Mouse (Mus musculus) spleen, adult 12 weeks (tissue): ENCODE data around the gene Rpl23.

Experiments used
- DNase-seq: peaks from one replicate; pipeline ENCODE4 v3.0.0; 2022; ENCODE audit warnings: low spot score

Gene Rpl23

DNA sequence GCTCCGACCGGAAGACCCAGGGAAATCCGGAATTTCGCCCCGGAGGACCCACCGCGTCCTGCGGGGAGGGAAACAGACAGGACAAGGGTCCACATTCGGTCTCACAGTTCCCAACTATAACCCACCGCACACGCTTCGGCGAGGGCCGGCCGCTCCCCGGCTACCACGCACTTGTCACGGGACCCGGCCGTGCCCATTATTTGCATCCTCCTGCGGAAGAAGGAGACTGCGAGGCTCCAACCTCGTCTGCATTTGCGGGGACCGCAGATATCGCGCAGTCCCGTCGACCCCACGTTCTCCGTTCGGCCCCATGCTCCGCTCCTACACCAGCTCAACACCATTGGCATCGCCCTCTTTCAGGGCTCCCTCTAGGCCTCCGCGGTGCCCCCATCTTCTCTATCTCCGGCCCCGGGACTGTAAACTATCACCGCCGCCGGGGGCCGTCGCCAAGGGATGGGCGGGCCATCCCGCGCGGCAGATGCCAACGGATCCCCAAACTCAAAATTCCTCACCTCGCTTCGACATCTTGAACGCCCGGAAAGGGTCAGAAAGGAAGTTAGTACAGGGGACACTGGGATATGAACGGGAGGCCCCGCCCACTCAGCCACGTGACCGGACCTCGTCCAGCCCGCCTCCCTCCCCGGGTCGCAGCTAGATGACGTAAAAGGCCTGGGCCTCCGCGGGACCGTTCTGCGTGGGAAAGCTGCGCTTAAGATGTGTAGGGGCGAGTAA is at the start of gene Rpl23:
Rpl23 (minus strand) TSS at position 606 of the 732 bp plus-strand sequence.
- DNase-seq: peak; percentile 98

GRCm38 (mm10) chr11:97832001-97832400 is 49.8 kb upstream of the Rpl23 start:
- DNase-seq: no peak

GRCm38 (mm10) chr11:97830501-97830900 is 48.3 kb upstream of the Rpl23 start:
- DNase-seq: no peak

DNA sequence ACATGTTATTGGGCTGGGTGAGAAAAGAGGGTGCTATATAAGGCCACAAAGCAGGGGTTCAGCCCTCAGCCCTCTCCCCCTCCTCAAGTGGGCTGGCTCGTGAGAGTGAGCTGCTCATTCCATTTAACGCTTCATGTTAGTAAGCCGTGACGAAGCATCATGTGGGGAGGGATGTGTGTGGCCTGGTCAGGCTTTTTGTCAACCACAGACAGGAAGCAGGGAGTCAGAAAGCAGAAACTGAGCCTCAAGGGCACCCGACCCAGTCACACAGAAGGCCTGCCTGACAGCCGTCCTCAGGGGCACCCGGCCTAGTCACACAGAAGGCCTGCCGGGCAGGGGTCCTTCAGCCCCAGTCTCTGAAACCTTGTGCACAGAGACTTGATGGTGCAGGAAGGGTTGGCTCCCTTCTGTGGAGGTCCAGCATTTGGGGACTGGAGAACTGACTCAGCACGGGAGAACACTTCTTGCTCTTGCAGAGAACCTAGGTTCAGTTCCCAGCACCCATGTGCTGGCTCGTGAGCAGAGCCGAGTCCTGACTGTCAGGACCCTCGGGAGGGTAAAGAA is 47.8 kb upstream of the Rpl23 start:
- DNase-seq: peak; percentile 27

GRCm38 (mm10) chr11:97829365-97829764 is 47.1 kb upstream of the Rpl23 start:
- no peak for DNase-seq

GRCm38 (mm10) chr11:97827654-97828053 is 45.4 kb upstream of the Rpl23 start:
- no peak for DNase-seq

DNA sequence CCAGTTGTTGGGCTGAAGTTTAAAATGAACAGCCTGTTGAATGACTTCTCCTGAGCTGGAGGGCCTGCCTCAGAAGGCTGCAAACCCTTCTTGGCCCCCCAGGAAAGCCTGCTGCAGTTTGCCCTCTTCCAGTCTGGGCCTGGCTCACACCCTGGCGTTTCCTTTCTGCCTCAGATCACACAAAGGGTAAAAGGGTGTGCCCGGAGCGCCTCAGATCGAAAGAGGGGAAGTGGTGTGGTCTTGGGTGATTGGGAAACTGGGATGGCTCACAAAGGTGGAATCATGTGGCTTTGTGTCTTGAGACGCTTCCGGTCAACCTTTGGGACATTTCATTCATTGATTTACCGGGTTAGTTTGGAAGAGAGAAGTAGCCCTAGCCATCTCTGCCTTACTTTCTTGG is 44.2 kb upstream of the Rpl23 start:
- no peak for DNase-seq

- no peak for DNase-seq
Observed at GRCm38 (mm10) chr11:97825971-97826370, 43.7 kb upstream of the Rpl23 start.

GRCm38 (mm10) chr11:97825295-97825694 is 43.1 kb upstream of the Rpl23 start:
- peak; percentile 23 for DNase-seq

DNA sequence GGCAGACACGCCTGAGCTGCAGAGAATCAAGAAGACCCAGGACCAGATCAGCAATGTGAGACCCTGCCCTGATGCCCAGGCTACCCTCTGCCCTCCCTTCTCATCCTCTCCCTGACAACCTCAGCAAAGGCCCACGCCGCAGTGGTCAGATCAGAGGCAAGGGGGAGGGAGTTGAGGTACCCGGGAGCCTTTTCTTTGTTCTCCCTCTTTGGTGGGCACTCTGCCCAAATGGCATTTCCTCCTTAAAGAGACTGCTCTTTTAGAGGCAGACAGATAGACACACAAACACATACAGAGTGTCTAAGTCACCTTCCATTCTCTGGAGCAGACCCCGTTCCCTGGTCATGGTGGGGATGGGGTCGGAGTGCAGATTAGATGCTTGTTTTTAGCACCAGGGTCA is 42.7 kb upstream of the Rpl23 start:
- no peak for DNase-seq

GRCm38 (mm10) chr11:97824168-97824567 is 41.9 kb upstream of the Rpl23 start:
- DNase-seq: no peak

DNA sequence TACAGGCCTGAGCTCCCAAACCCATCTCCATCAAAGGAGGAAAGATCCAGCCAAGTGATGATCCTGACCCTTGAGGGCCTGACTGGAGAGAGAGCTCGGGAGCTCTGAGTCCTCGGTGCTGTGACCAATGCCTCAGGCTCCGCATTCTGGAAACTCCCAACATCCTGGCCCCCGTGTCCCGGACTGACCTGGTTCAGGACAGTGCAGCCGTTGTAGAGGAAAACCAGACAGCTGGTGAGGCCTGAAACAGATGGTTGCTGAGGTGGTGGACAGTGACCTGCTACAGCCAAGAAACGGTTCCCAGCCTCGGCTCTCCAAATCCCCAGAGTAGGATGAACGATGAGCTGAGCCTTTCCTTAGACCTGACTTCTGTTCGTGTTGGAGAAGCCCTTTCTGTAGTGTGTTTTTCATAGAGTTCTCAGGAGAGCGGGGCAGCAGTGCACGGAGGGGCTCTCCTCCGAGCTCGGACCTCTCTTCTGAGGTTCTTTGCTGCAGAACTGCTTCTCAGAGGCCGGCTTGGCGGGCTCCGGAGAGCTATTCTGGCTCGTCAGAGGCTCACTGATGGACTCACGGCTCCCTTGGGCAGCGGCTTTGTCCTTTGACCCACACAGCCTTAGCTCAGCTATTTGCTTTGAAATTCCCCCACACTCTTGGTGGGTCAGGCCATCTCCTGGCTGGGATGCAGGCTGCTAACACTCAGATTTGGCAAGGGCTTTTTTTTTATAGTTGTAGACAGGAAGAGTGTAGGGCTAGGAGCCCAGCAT is 40.8 kb upstream of the Rpl23 start:
- no peak for DNase-seq

DNA sequence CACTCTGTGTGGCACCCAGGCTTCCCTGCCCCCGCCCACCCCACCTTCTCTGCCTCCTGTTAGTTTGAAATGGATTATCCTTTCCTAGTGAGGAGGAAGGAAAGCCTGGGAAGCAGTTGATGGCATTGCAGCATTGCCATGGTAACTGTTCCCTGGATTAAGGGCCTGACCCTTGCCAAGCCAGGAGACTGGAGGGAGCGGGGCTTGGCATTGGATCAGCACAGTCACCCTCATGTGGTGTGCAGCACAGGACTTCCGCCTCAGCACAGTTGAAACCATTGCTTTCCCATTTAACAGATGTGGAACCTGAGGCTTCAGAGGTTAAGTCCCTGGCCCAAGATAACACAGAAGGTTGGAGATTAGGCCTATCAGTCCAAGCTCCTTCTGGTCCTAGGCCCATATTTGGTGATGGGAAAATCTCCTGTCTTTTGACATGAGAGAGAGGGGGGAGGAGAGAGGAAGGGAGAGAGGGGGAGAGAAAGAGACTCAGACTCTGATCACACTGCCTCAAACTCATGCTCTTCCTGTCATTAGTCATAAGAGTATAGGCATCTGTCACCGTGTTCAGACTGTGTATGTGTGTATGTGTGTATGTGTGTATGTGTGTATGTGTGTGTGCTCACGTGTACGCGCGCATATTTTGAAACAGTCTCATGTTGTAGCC is 39.3 kb upstream of the Rpl23 start:
- no peak for DNase-seq

DNA sequence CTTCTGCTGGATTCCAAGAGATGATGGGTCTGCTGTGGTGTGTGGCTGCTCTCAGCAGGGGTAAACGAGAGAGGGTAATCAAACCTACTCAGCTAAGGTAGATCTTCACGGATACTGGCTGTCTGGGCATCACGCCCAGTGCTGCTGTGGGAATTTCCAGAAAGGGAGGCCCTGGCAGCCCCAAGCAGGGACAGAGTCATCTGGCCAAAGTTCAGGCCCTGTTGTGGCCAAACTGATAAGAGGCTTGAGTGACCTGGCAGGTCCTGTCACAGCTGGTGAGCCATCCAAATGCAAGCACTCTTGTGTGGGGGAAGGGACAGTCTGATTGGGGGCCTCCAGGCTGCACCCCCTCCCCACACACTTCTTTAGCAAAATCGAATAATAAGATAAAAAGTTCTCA is 38.6 kb upstream of the Rpl23 start:
- DNase-seq: no peak

DNA sequence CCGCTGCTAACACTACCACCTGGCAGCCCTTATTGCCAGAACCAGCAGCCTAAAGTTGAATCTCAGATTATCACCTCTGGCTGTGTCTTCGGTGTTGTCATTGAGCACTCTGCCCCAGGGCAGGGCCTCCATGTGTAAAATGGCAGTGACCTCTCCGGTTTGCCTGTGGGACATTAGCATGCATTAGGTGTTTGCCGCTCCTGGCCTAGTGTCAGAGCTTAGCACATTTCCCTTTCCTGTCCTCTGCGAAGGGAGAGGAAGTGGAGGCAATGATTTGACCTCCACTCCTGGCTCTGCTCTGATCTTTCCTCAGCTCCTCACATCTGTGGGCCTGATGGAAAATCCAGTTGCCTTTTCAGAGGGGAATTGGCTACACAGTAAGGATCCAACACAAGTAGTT is 37.7 kb upstream of the Rpl23 start:
- no peak for DNase-seq

GRCm38 (mm10) chr11:97819102-97819501 is 36.9 kb upstream of the Rpl23 start:
- DNase-seq: no peak

DNA sequence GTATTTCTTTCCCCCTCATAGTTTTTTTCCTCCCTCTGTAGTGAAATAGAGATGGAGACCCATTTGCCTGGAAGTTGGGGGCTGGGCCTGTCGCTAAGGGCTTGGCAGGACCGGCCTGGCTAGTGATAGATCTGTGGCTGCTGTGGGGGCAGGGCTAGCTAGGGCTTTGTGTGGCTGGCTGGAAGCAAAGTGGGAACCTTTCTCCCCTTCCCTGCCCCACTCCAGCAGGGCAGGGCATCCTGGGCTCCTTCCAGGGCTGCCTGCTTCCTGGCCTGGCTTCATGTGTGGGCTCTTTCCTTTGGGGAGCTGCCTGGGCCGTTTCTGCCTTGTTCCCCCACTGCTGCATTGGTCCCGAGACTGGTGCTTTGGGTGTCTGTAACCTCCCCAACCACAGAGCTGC is 36.3 kb upstream of the Rpl23 start:
- no peak for DNase-seq

DNA sequence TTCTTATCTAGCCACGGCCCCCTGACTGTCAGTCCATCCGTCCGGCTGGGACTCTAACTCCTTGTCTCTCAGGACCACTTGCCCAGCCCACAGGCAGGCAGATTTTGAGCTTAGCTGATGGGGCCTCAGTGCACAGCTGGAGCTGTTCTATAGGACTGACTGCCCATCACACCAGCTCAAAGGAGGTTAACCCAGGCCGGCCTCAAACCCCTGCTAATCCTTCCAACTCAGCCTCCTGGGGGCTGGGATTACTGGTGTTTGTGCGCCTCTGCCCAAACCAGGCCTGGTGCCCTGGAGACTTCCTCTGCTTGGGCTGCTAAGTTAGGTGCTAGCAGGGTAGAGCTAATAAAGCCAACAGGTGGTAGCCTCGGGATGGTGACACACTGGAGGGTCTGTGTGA is 35.8 kb upstream of the Rpl23 start:
- DNase-seq: no peak

DNA sequence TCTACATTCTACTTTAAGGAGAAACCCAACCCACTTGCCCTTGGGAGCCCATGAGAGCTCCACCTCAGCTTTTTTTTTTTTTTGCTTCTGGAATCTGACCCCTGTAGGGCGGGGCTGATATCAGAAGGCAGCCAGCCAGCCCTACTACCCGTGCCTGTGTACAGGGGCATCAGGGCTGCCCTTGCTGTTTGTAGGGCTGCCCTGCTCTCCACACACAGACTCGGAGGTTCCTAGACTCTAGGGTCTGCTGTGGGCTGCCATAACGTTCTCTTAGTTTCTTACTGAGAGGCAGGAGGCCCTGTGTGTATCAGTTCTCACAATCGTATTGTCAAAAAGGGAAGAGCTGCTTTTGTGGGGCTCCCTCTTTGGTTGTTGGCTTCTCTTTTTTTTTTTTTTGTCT is 35.1 kb upstream of the Rpl23 start:
- no peak for DNase-seq

DNA sequence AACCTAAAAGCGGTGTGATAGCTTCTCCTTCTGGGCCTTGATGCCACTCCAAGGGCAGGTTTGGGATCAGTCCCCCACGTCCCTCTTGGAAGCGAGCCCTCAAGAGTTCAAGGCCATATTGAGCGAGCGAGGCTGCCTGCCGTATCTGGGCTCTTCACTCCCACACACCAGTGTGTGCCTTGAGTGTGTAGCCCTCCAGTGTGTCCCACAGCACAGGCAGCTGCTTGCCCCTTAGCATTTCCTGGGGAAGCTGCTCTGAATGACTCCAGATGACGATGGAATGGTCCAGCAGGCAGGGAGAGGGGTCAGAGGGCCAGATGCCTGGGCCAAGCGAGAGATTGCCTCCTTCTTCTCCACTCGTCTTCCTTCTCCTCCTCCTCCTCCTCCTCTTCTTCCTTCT is 34.7 kb upstream of the Rpl23 start:
- no peak for DNase-seq

- no peak for DNase-seq
Observed at GRCm38 (mm10) chr11:97816176-97816575, 33.9 kb upstream of the Rpl23 start.

- no peak for DNase-seq
Observed at GRCm38 (mm10) chr11:97815736-97816135, 33.5 kb upstream of the Rpl23 start.
